Mouse (Mus musculus) cerebellum, postnatal 10 days (tissue): Measurements from ENCODE around the gene Sprr2j-ps.

ENCODE experiments used
- DNase-seq, 2 experiments: peaks; one replicate each; pipeline ENCODE4 v3.0.0; 2021; ENCODE audit warnings: mixed read lengths in 2 of 2

The Sprr2j-ps gene

DNA sequence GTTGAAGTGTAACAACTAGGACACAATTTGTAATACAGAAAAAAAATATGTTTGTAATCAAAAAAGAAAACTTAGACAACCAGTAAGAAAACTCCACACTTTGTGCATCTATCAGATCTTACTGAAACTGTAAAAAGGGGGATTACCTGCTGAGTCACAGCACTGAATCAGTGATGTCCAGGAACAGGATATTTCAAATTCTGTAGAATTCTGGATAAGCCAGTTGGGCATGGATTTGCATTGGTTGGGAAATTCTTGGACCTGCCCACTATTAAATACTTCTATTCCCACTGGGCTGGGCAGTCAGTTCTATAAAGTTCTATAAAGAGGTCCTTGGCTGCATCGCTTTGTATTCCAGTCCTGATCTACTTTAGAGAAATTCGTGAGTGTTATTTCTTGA lies at the start of gene Sprr2j-ps:
Gene Sprr2j-ps, plus strand, starts transcription at position 301 of the 400 bp plus-strand sequence.
- DNase-seq, result no peak

DNA sequence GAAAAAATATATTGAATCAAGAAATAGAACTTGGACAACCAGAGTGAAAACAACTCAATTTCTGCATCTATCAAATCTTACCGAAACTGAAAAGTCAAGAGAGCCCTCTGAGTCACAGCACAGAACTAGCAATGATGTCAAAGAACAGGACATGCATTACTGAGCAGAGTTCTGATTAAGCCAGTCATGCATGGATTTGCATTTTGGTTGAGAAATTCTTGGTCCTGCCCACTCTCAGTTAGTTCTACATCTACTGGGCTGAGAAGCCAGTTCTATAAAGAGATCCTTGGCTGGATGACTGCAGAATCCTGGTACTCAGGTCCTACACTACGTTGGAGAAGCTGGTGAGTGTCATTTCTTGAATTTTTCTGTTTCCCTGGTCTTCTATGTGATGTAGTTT lies 44.3 kb upstream of the Sprr2j-ps start:
- DNase-seq, result no peak

DNA sequence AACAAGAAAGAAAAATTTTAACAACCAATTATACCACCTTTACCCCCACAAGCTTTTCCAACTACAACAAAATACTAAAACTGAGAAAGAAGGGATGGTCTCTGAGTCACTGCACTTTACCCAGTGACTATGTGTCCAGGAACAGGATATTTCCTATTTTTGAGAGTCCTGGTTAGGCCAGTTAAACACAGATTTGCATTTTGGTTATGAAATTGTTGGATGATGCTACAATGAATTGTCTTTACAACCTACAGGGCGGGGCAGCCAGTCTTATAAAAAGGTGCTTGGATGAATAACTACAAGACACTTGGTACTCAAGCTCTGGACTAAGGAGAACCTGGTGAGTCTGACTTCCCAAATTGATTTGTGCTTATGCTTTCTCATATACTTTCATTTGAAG lies 32.5 kb upstream of the Sprr2j-ps start, which contains the start of gene Sprr2h:
Gene Sprr2h, plus strand, starts transcription at position 301 of the 400 bp plus-strand sequence.
- no peak for DNase-seq

- peak in 1 of 2 experiments; percentile 1 for DNase-seq
Measured at GRCm38 (mm10) chr3:92394301-92394700, 23.6 kb upstream of the Sprr2j-ps start.

- DNase-seq, result no peak
Measured at GRCm38 (mm10) chr3:92407691-92408090, 10.2 kb upstream of the Sprr2j-ps start, which contains the start of gene Sprr2i. TSS of gene Sprr2i (plus strand) at chr3:92407991.

GRCm38 (mm10) chr3:92429323-92429722 lies 11.4 kb downstream of the Sprr2j-ps start, which contains the start of gene Gm9774:
TSS of gene Gm9774 (minus strand) at chr3:92429423.
- DNase-seq, result no peak

GRCm38 (mm10) chr3:92432282-92432681 lies 14.4 kb downstream of the Sprr2j-ps start, which contains the start of gene Sprr2k:
TSS of gene Sprr2k (plus strand) at chr3:92432582.
- no peak for DNase-seq

DNA sequence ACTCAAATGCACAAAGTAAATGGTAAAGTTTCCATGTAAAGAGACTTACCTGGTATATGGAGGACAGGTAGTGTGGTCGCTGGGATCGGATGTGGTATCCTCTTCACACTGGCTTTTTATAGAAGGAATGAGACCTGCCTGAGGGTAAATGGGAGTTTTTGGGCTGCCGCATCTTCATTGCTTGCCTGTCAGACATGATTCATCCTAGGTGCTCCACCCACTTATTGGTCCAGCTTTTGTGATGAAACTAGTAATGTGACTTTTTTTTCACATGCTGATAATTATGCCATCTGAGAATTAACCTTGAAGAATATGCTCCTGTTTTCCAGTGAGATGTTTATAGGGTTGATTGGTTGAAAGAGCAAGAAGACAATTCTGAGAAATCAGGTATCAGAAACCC lies 20.8 kb downstream of the Sprr2j-ps start, which contains the start of gene Sprr1b:
Gene Sprr1b, minus strand, starts transcription at position 101 of the 400 bp plus-strand sequence.
- DNase-seq, result no peak

DNA sequence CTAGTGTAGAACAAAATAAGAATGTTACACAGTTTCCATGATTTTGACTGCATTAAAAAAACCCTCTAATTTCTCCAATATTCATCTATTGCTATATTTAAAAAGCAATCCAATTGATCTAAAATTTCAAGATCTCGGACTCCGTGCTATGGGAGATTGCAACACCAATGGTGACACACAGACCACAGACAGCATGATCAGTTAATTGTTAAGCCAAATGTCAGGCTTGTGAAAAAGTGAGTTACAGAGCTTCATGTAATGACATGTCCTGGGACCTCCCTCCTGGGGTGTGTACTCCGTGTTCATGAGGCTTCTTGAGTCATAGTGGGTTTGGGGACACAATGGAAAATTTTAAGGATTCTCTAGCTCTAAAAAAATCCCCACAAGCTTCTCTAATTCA lies 22.3 kb downstream of the Sprr2j-ps start:
- DNase-seq, result no peak

DNA sequence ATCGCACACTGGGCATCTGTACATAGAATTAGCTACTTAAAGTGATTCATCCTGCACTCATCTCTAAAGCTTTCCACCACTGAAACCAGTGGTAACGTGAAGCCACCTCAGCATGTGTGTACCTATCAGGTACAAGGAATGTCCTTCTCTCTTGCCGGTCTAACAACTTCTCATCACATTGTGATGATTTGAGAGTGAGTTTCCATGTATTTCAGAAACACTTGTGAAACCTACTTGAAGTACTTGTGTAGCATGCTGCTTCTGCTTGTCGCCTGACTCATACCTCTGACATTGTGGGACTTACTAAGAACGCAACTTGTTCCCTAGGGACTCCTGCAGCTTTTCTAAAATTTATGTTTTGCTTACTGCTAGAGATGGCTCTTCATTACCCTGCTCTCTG lies 37.3 kb downstream of the Sprr2j-ps start:
- DNase-seq, result no peak

GRCm38 (mm10) chr3:92458620-92459019 lies 40.7 kb downstream of the Sprr2j-ps start, which contains the start of gene Sprr3:
TSS of gene Sprr3 (minus strand) at chr3:92458720.
- DNase-seq, result no peak

GRCm38 (mm10) chr3:92466576-92466975 lies 48.7 kb downstream of the Sprr2j-ps start:
- peak; percentile 4 to 6 for DNase-seq

GRCm38 (mm10) chr3:92467424-92467823 lies 49.5 kb downstream of the Sprr2j-ps start:
- DNase-seq, result no peak
